Mouse (Mus musculus) left cerebral cortex, adult 8-10 months (tissue): Measurements from ENCODE around the gene Crybb1. TPM values are rescaled to one million over a fixed set of nuclear protein-coding genes. Genes with fewer than 3 reads are reported as not detected.

Source experiments
- DNase-seq, 2 experiments: peaks; one replicate each; pipeline ENCODE4 v3.0.0; 2022; ENCODE audit warnings: low spot score in 2 of 2
- total RNA-seq, 4 experiments: library from RNA; stranded (reverse); gene quantifications; 2 replicates each; pipeline ENCODE4 v1.2.4; 2022

The Crybb1 gene
- 1 to 10 TPM; 4.3 to 8.2 (median 5.4) TPM for total RNA-seq

GRCm38 (mm10) chr5:112255426-112255825 lies at the start of gene Crybb1:
Crybb1 (plus strand) TSS chr5:112255815.
- DNase-seq, result peak in 1 of 2 experiments; percentile 76

GRCm38 (mm10) chr5:112206543-112207255 lies 48.9 kb upstream of the Crybb1 start:
- no peak for DNase-seq

GRCm38 (mm10) chr5:112208321-112208720 lies 47.3 kb upstream of the Crybb1 start:
- DNase-seq, result no peak

- DNase-seq, result peak in 1 of 2 experiments; percentile 40
Observed at GRCm38 (mm10) chr5:112210104-112210503, 45.5 kb upstream of the Crybb1 start.

GRCm38 (mm10) chr5:112211911-112212310 lies 43.7 kb upstream of the Crybb1 start:
- no peak for DNase-seq

GRCm38 (mm10) chr5:112212711-112213264 lies 42.8 kb upstream of the Crybb1 start:
- no peak for DNase-seq

GRCm38 (mm10) chr5:112213331-112214240 lies 42.0 kb upstream of the Crybb1 start:
- DNase-seq, result no peak

- peak; percentile 52 for DNase-seq
Observed at GRCm38 (mm10) chr5:112214419-112214818, 41.2 kb upstream of the Crybb1 start.

GRCm38 (mm10) chr5:112215291-112215751 lies 40.3 kb upstream of the Crybb1 start:
- peak; percentile 53 to 63 for DNase-seq

- DNase-seq, result peak in 1 of 2 experiments; percentile 61
Observed at GRCm38 (mm10) chr5:112215801-112216251, 39.8 kb upstream of the Crybb1 start.

GRCm38 (mm10) chr5:112216335-112216734 lies 39.3 kb upstream of the Crybb1 start:
- no peak for DNase-seq

- DNase-seq, result no peak
Observed at GRCm38 (mm10) chr5:112217031-112217430, 38.6 kb upstream of the Crybb1 start.

GRCm38 (mm10) chr5:112218679-112219078 lies 36.9 kb upstream of the Crybb1 start:
- no peak for DNase-seq

GRCm38 (mm10) chr5:112219398-112219797 lies 36.2 kb upstream of the Crybb1 start:
- DNase-seq, result no peak

GRCm38 (mm10) chr5:112220203-112220602 lies 35.4 kb upstream of the Crybb1 start:
- no peak for DNase-seq

GRCm38 (mm10) chr5:112225591-112225990 lies 30.0 kb upstream of the Crybb1 start:
- no peak for DNase-seq

GRCm38 (mm10) chr5:112227354-112227753 lies 28.3 kb upstream of the Crybb1 start:
- peak; percentile 44 to 74 for DNase-seq

- DNase-seq, result no peak
Observed at GRCm38 (mm10) chr5:112227898-112228239, 27.7 kb upstream of the Crybb1 start.

- peak; percentile 52 to 63 for DNase-seq
Observed at GRCm38 (mm10) chr5:112228240-112229076, 27.2 kb upstream of the Crybb1 start.

GRCm38 (mm10) chr5:112235806-112236205 lies 19.8 kb upstream of the Crybb1 start:
- no peak for DNase-seq

- no peak for DNase-seq
Observed at GRCm38 (mm10) chr5:112236631-112237030, 19.0 kb upstream of the Crybb1 start.
